ENCODE assay signal across 9 mouse cellular contexts in the genomic region with DNA sequence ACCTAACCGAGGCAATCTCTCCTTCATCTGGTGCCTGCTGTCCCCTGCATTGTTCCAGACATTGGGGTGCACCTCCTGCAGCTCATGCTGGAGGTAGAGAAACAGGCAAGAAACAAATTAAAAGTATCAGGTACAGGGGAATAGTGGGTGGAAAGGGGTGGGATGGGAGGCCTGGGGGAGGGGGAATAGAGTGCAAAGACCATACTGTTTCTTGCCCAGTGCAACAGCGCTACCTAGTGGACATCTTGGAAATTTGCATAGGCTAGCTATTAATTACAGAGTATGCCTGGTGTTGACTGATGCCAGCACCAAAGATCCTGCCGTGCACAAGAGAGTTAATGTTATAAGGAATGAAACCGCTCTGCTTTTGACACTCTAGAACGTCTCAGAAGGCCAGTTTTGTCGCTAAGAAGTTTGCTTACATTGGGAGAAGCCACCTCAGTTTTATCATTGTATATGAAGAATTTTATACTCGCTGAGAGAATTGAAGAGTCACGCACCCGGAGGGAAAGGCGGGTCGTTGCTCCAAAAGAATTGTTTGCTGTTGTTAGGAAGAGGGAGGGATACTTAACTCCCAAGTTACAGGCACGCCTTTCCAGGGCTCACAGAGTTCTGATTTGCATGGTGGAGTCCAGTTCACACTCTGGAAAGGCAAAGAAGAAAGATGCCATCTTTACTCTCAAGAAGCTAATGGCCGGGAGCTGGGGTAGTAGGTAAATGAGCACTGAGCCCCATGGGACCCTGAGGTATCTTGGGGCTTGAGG. TPM values are rescaled to one million over a fixed set of nuclear protein-coding genes. Genes with fewer than 3 reads are reported as not detected.
A peak's percentile ranks its signal among the peaks of the same experiment; 100 is the strongest.
DNase-seq lines count a peak whose midpoint lies in the region; ATAC-seq lines count a peak whose summit lies in the region.
"Had no signal": no experiment of that assay in that cellular context is flagged by ENCODE, and none has a peak within 500 bp of the region (broad histone marks: within the 10 kb centered on the region; RNA-seq: fewer than 3 reads in every experiment).

No protein-coding gene starts in this region.

- DNase-seq in liver, embryonic 11.5 days (ENCODE audit: low spot score), result no peak
- peak; percentile 90 for DNase-seq in ZHBTc4 (ENCODE audit: low read depth, low spot score)
- DNase-seq in forebrain, embryonic 11.5 days (ENCODE audit: low spot score), result peak; percentile 75
- DNase-seq in right cerebral cortex, adult 18-20 months, result no peak
- no peak for DNase-seq in spleen, adult 12 weeks (ENCODE audit: low spot score)

- peak; percentile 69; the same call in 1 of the 2 replicates for ATAC-seq in liver, embryonic 11.5 days (replicated peaks; ENCODE audit: low FRiP score)
- no peak for ATAC-seq in liver, embryonic 12.5 days
- peak; percentile 83 for ATAC-seq in forebrain, embryonic 11.5 days (replicated peaks; ENCODE audit: low FRiP score)
- ATAC-seq in kidney, embryonic 14.5 days (ENCODE audit: low FRiP score, low TSS enrichment), result 0 out of 2 replicates have a peak, but pooled peaks have one; percentile 56
- ATAC-seq in midbrain, embryonic 15.5 days (replicated peaks), result peak; percentile 75; the same call in 1 of the 2 replicates

- no peak overlapping the region for H3K9ac ChIP-seq in liver, embryonic 11.5 days (ENCODE audit: low read depth, low read length)
- H3K9ac ChIP-seq in liver, embryonic 12.5 days, result no peak overlapping the region
- no peak overlapping the region for H3K9ac ChIP-seq in forebrain, embryonic 11.5 days (ENCODE audit: low read length)
- H3K9ac ChIP-seq in kidney, embryonic 14.5 days (ENCODE audit: low read depth, low read length), result no peak overlapping the region
- no peak overlapping the region for H3K9ac ChIP-seq in midbrain, embryonic 15.5 days

- no peak overlapping the region for H3K27ac ChIP-seq in liver, embryonic 11.5 days (ENCODE audit: low read depth, low read length)
- no peak overlapping the region for H3K27ac ChIP-seq in liver, embryonic 12.5 days
- H3K27ac ChIP-seq in forebrain, embryonic 11.5 days (ENCODE audit: low read depth, low read length), result no peak overlapping the region
- H3K27ac ChIP-seq in kidney, embryonic 14.5 days (ENCODE audit: low read depth, low read length), result no peak overlapping the region
- H3K27ac ChIP-seq in midbrain, embryonic 15.5 days, result no peak overlapping the region

- H3K4me1 ChIP-seq in liver, embryonic 11.5 days (replicated peaks; ENCODE audit: control insufficient read depth, insufficient read depth, low read length), result no peaks in the 10 kb centered on the region
- peaks cover 5% of the 10 kb centered on the region; the same call in 1 of the 2 replicates for H3K4me1 ChIP-seq in liver, embryonic 12.5 days
- H3K4me1 ChIP-seq in forebrain, embryonic 11.5 days (replicated peaks; ENCODE audit: control insufficient read depth, insufficient read depth, low read length), result 0 out of 2 replicates have a peak, but pooled peaks cover 2% of the 10 kb centered on the region
- H3K4me1 ChIP-seq in kidney, embryonic 14.5 days (ENCODE audit: control insufficient read depth, insufficient read depth, low read length), result no peaks in the 10 kb centered on the region
- H3K4me1 ChIP-seq in midbrain, embryonic 15.5 days, result 0 out of 2 replicates have a peak, but pooled peaks cover 3% of the 10 kb centered on the region

- no peaks in the 10 kb centered on the region for H3K36me3 ChIP-seq in liver, embryonic 11.5 days (ENCODE audit: control insufficient read depth, insufficient read depth, low read length)
- H3K36me3 ChIP-seq in liver, embryonic 12.5 days, result no peaks in the 10 kb centered on the region
- H3K36me3 ChIP-seq in forebrain, embryonic 11.5 days (ENCODE audit: control insufficient read depth, insufficient read depth, low read length), result no peaks in the 10 kb centered on the region
- no peaks in the 10 kb centered on the region for H3K36me3 ChIP-seq in kidney, embryonic 14.5 days (ENCODE audit: control insufficient read depth, insufficient read depth, low read length)
- no peaks in the 10 kb centered on the region for H3K36me3 ChIP-seq in midbrain, embryonic 15.5 days (replicated peaks)

- no peaks in the 10 kb centered on the region for H3K27me3 ChIP-seq in liver, embryonic 11.5 days (replicated peaks; ENCODE audit: control insufficient read depth, insufficient read depth, low read length)
- H3K27me3 ChIP-seq in liver, embryonic 12.5 days (replicated peaks), result 0 out of 2 replicates have a peak, but pooled peaks cover 5% of the 10 kb centered on the region
- H3K27me3 ChIP-seq in forebrain, embryonic 11.5 days (ENCODE audit: control insufficient read depth, insufficient read depth, low read length), result no peaks in the 10 kb centered on the region
- H3K27me3 ChIP-seq in kidney, embryonic 14.5 days (ENCODE audit: control insufficient read depth, insufficient read depth, low read length), result no peaks in the 10 kb centered on the region
- H3K27me3 ChIP-seq in midbrain, embryonic 15.5 days (replicated peaks), result no peaks in the 10 kb centered on the region

- 34% methylated on average over 13 of the region's 13 CpGs for WGBS in liver, embryonic 11.5 days
- WGBS in liver, embryonic 12.5 days (ENCODE audit: insufficient replicate concordance), result 38% methylated on average over 13 of the region's 13 CpGs
- WGBS in forebrain, embryonic 11.5 days, result 30% methylated on average over 13 of the region's 13 CpGs
- WGBS in kidney, embryonic 14.5 days, result 30% methylated on average over 13 of the region's 13 CpGs
- WGBS in midbrain, embryonic 15.5 days, result 26% methylated on average over 13 of the region's 13 CpGs

- H3K9me3 ChIP-seq in liver, embryonic 11.5 days (ENCODE audit: control insufficient read depth, low read length), result no peaks in the 10 kb centered on the region
- no peaks in the 10 kb centered on the region for H3K9me3 ChIP-seq in liver, embryonic 12.5 days (replicated peaks)
- no peaks in the 10 kb centered on the region for H3K9me3 ChIP-seq in forebrain, embryonic 11.5 days (ENCODE audit: control insufficient read depth, low read length)
- no peaks in the 10 kb centered on the region for H3K9me3 ChIP-seq in kidney, embryonic 14.5 days (ENCODE audit: control insufficient read depth, low read length)
- H3K9me3 ChIP-seq in midbrain, embryonic 15.5 days, result no peaks in the 10 kb centered on the region

- no peak overlapping the region for H3K4me3 ChIP-seq in liver, embryonic 11.5 days (ENCODE audit: low read depth, low read length)
- no peak overlapping the region for H3K4me3 ChIP-seq in liver, embryonic 12.5 days
- H3K4me3 ChIP-seq in forebrain, embryonic 11.5 days (ENCODE audit: low read depth, low read length), result no peak overlapping the region
- H3K4me3 ChIP-seq in kidney, embryonic 14.5 days (ENCODE audit: low read length), result no peak overlapping the region
- no peak overlapping the region for H3K4me3 ChIP-seq in midbrain, embryonic 15.5 days

- H3K4me2 ChIP-seq in liver, embryonic 11.5 days, result no peak overlapping the region
- no peak overlapping the region for H3K4me2 ChIP-seq in liver, embryonic 12.5 days
- H3K4me2 ChIP-seq in forebrain, embryonic 11.5 days (ENCODE audit: low read depth, low read length, severe bottlenecking), result no peak overlapping the region
- no peak overlapping the region for H3K4me2 ChIP-seq in kidney, embryonic 14.5 days (replicated peaks; ENCODE audit: low read depth, low read length)
- H3K4me2 ChIP-seq in midbrain, embryonic 15.5 days, result peak overlapping the region; percentile 17

RNA-seq across cellular contexts. Expression of a gene that starts 15.0 kb away (rescaled TPM):
- polyA plus RNA-seq in liver, embryonic 11.5 days (2014; fragmentation: Nextera tagmentation; extraction: Ambion mirVana), result 5.8 and 7.3 TPM in 2 replicates
- polyA plus RNA-seq in liver, embryonic 12.5 days (2016; fragmentation: Nextera tagmentation; extraction: Ambion mirVana), result 3.7 and 4.3 TPM in 2 replicates
- 19.6 and 21.5 TPM in 2 replicates for polyA plus RNA-seq in forebrain, embryonic 11.5 days (2014; fragmentation: Nextera tagmentation; extraction: Ambion mirVana)
- polyA plus RNA-seq in kidney, embryonic 14.5 days (2014; fragmentation: Nextera tagmentation; extraction: Ambion mirVana), result 10.2 and 18.4 TPM in 2 replicates
- 34.1 and 34.6 TPM in 2 replicates for polyA plus RNA-seq in midbrain, embryonic 15.5 days (2015; fragmentation: Nextera tagmentation; extraction: Ambion mirVana)

RNA-seq across cellular contexts. Expression of a gene that starts 23.7 kb away (rescaled TPM):
- polyA plus RNA-seq in liver, embryonic 11.5 days (2014; fragmentation: Nextera tagmentation; extraction: Ambion mirVana), result 18.3 and 18.4 TPM in 2 replicates
- polyA plus RNA-seq in liver, embryonic 12.5 days (2016; fragmentation: Nextera tagmentation; extraction: Ambion mirVana), result 9.2 and 11.7 TPM in 2 replicates
- 31.9 and 34.4 TPM in 2 replicates for polyA plus RNA-seq in forebrain, embryonic 11.5 days (2014; fragmentation: Nextera tagmentation; extraction: Ambion mirVana)
- 21.1 and 25.9 TPM in 2 replicates for polyA plus RNA-seq in kidney, embryonic 14.5 days (2014; fragmentation: Nextera tagmentation; extraction: Ambion mirVana)
- polyA plus RNA-seq in midbrain, embryonic 15.5 days (2015; fragmentation: Nextera tagmentation; extraction: Ambion mirVana), result 73.2 and 73.3 TPM in 2 replicates

RNA-seq across cellular contexts. Expression of a gene that starts 23.8 kb away (rescaled TPM):
- 12.6 and 14.0 TPM in 2 replicates for polyA plus RNA-seq in liver, embryonic 11.5 days (2014; fragmentation: Nextera tagmentation; extraction: Ambion mirVana)
- 11.5 and 12.3 TPM in 2 replicates for polyA plus RNA-seq in liver, embryonic 12.5 days (2016; fragmentation: Nextera tagmentation; extraction: Ambion mirVana)
- 12.7 and 14.0 TPM in 2 replicates for polyA plus RNA-seq in forebrain, embryonic 11.5 days (2014; fragmentation: Nextera tagmentation; extraction: Ambion mirVana)
- 11.9 and 12.1 TPM in 2 replicates for polyA plus RNA-seq in kidney, embryonic 14.5 days (2014; fragmentation: Nextera tagmentation; extraction: Ambion mirVana)
- polyA plus RNA-seq in midbrain, embryonic 15.5 days (2015; fragmentation: Nextera tagmentation; extraction: Ambion mirVana), result 11.9 and 13.2 TPM in 2 replicates

RNA-seq across cellular contexts. Expression of a gene that starts 37.8 kb away (rescaled TPM):
- polyA plus RNA-seq in liver, embryonic 11.5 days (2014; fragmentation: Nextera tagmentation; extraction: Ambion mirVana), result not detected in 2 replicates
- polyA plus RNA-seq in liver, embryonic 12.5 days (2016; fragmentation: Nextera tagmentation; extraction: Ambion mirVana), result 0.48 TPM in 1 of 2 replicates, not detected in the other
- not detected in 2 replicates for polyA plus RNA-seq in forebrain, embryonic 11.5 days (2014; fragmentation: Nextera tagmentation; extraction: Ambion mirVana)
- polyA plus RNA-seq in kidney, embryonic 14.5 days (2014; fragmentation: Nextera tagmentation; extraction: Ambion mirVana), result not detected in 2 replicates
- not detected in 2 replicates for polyA plus RNA-seq in midbrain, embryonic 15.5 days (2015; fragmentation: Nextera tagmentation; extraction: Ambion mirVana)
- polyA plus RNA-seq: frontal cortex, adult 2 months had no signal

RNA-seq across cellular contexts. Expression of a gene that starts 37.9 kb away (rescaled TPM):
- 31.0 and 36.8 TPM in 2 replicates for polyA plus RNA-seq in liver, embryonic 11.5 days (2014; fragmentation: Nextera tagmentation; extraction: Ambion mirVana)
- 20.6 and 23.2 TPM in 2 replicates for polyA plus RNA-seq in liver, embryonic 12.5 days (2016; fragmentation: Nextera tagmentation; extraction: Ambion mirVana)
- polyA plus RNA-seq in forebrain, embryonic 11.5 days (2014; fragmentation: Nextera tagmentation; extraction: Ambion mirVana), result 45.9 and 46.0 TPM in 2 replicates
- polyA plus RNA-seq in kidney, embryonic 14.5 days (2014; fragmentation: Nextera tagmentation; extraction: Ambion mirVana), result 34.7 and 38.1 TPM in 2 replicates
- 46.7 and 51.0 TPM in 2 replicates for polyA plus RNA-seq in midbrain, embryonic 15.5 days (2015; fragmentation: Nextera tagmentation; extraction: Ambion mirVana)

Comparison
In these comparisons a context has a peak if more than half of its experiments do, and no peak if none do; other contexts are left out.
1. DNase-seq: peak in ZHBTc4 (single experiment) and forebrain, embryonic 11.5 days (single experiment); none in liver, embryonic 11.5 days (single experiment), right cerebral cortex, adult 18-20 months (single experiment) and spleen, adult 12 weeks (single experiment).